Comparison of ENCODE assay signal across 8 mouse cellular contexts in genomic region chr9:21163086-21164050, GRCm38 (mm10). TPM values are rescaled to one million over a fixed set of nuclear protein-coding genes. Genes with fewer than 3 reads are reported as not detected.
DNase-seq lines count a peak whose midpoint lies in the region; ATAC-seq and TF ChIP-seq lines count a peak whose summit lies in the region.

No protein-coding gene starts in this region.

- peak; percentile 39 for DNase-seq in hindbrain, postnatal 0 days (ENCODE audit: low spot score)
- DNase-seq in hindbrain, embryonic 11.5 days (ENCODE audit: low spot score), result no peak
- DNase-seq in brain, adult 2 months (ENCODE audit: low read depth, low spot score), result peak; percentile 63
- no peak for DNase-seq in liver, embryonic 13.5 days
- no peak for DNase-seq in adrenal gland, postnatal 10 days
- DNase-seq in cerebellum, adult 9-11 months, result no peak

- H3K4me2 ChIP-seq in hindbrain, postnatal 0 days (ENCODE audit: low read depth, low read length), result peak overlapping the region; percentile 36; the same call in 1 of the 2 replicates
- no peak overlapping the region for H3K4me2 ChIP-seq in hindbrain, embryonic 11.5 days (replicated peaks; ENCODE audit: low read depth, low read length)
- peak overlapping the region; percentile 39; the same call in 1 of the 2 replicates for H3K4me2 ChIP-seq in liver, embryonic 13.5 days

- no peak overlapping the region for H3K9ac ChIP-seq in hindbrain, postnatal 0 days (replicated peaks; ENCODE audit: low read length)
- no peak overlapping the region for H3K9ac ChIP-seq in hindbrain, embryonic 11.5 days (ENCODE audit: low read depth, low read length)
- no peak overlapping the region for H3K9ac ChIP-seq in liver, embryonic 13.5 days

- WGBS in hindbrain, postnatal 0 days, result 39% methylated on average over 11 of the region's 11 CpGs
- WGBS in hindbrain, embryonic 11.5 days, result 33% methylated on average over 11 of the region's 11 CpGs
- 38% methylated on average over 11 of the region's 11 CpGs for WGBS in liver, embryonic 13.5 days (ENCODE audit: insufficient replicate concordance)

- H3K9me3 ChIP-seq in hindbrain, postnatal 0 days (ENCODE audit: low read length), result no peaks in the 10 kb centered on the region
- H3K9me3 ChIP-seq in hindbrain, embryonic 11.5 days (ENCODE audit: control insufficient read depth, low read length), result no peaks in the 10 kb centered on the region
- no peaks in the 10 kb centered on the region for H3K9me3 ChIP-seq in E14TG2a.4 (ENCODE audit: low read length)
- H3K9me3 ChIP-seq in liver, embryonic 13.5 days (replicated peaks), result no peaks in the 10 kb centered on the region

- H3K4me1 ChIP-seq in hindbrain, postnatal 0 days (ENCODE audit: insufficient read depth, low read length), result peaks cover 5% of the 10 kb centered on the region; the same call in 1 of the 2 replicates
- peaks cover 16% of the 10 kb centered on the region; the same call in 1 of the 2 replicates for H3K4me1 ChIP-seq in hindbrain, embryonic 11.5 days (replicated peaks; ENCODE audit: control insufficient read depth, insufficient read depth, low read length)
- H3K4me1 ChIP-seq in E14TG2a.4 (replicated peaks; ENCODE audit: low read depth, low read length), result peaks cover 53% of the 10 kb centered on the region
- H3K4me1 ChIP-seq in liver, embryonic 13.5 days (replicated peaks), result peaks cover 67% of the 10 kb centered on the region

- H3K27ac ChIP-seq in hindbrain, postnatal 0 days, result no peak overlapping the region
- H3K27ac ChIP-seq in hindbrain, embryonic 11.5 days (ENCODE audit: low read depth, low read length), result no peak overlapping the region
- no peak overlapping the region for H3K27ac ChIP-seq in liver, embryonic 13.5 days

- H3K4me3 ChIP-seq in hindbrain, postnatal 0 days (ENCODE audit: low read length), result peak overlapping the region; percentile 17; the same call in 1 of the 2 replicates
- no peak overlapping the region for H3K4me3 ChIP-seq in hindbrain, embryonic 11.5 days (ENCODE audit: low read depth, low read length)
- peak overlapping the region; percentile 64 for H3K4me3 ChIP-seq in E14TG2a.4 (replicated peaks; ENCODE audit: low read length)
- 0 out of 2 replicates have a peak overlapping the region, but pooled peaks have one; percentile 18 for H3K4me3 ChIP-seq in liver, embryonic 13.5 days (replicated peaks)

- TF ChIP-seq CTCF in hindbrain, postnatal 0 days (IDR thresholded peaks at IDR 0.05; ENCODE audit: low read depth), result no peak
- TF ChIP-seq CTCF in E14TG2a.4 (conservative IDR thresholded peaks at IDR 0.05; ENCODE audit: low read length), result no peak

- no peaks in the 10 kb centered on the region for H3K36me3 ChIP-seq in hindbrain, postnatal 0 days (ENCODE audit: insufficient read depth, low read length)
- no peaks in the 10 kb centered on the region for H3K36me3 ChIP-seq in hindbrain, embryonic 11.5 days (ENCODE audit: control insufficient read depth, insufficient read depth, low read length)
- no peaks in the 10 kb centered on the region for H3K36me3 ChIP-seq in E14TG2a.4 (ENCODE audit: insufficient read depth, low read length)
- H3K36me3 ChIP-seq in liver, embryonic 13.5 days, result no peaks in the 10 kb centered on the region

- no peak for ATAC-seq in hindbrain, postnatal 0 days
- no peak for ATAC-seq in hindbrain, embryonic 11.5 days (ENCODE audit: low FRiP score)
- no peak for ATAC-seq in liver, embryonic 13.5 days (ENCODE audit: low read depth)
- no peak for ATAC-seq in monocyte, adult 5-6 weeks (replicated peaks; ENCODE audit: insufficient number of reproducible peaks, low FRiP score, low TSS enrichment, poor library complexity, severe bottlenecking)

- peaks cover 32% of the 10 kb centered on the region for H3K27me3 ChIP-seq in hindbrain, postnatal 0 days (ENCODE audit: insufficient read depth, low read length)
- H3K27me3 ChIP-seq in hindbrain, embryonic 11.5 days (ENCODE audit: control insufficient read depth, insufficient read depth, low read length), result peaks cover 52% of the 10 kb centered on the region
- H3K27me3 ChIP-seq in E14TG2a.4 (ENCODE audit: insufficient read depth, low read length), result peaks cover 56% of the 10 kb centered on the region
- H3K27me3 ChIP-seq in liver, embryonic 13.5 days, result peaks cover 64% of the 10 kb centered on the region

RNA-seq across cellular contexts. Expression of gene Pde4a, which starts 2.1 kb away (rescaled TPM):
- total RNA-seq in hindbrain, postnatal 0 days (2014; rRNA removed), result 41.3 and 45.0 TPM in 2 replicates
- polyA plus RNA-seq in hindbrain, postnatal 0 days (2015; fragmentation: Nextera tagmentation; extraction: Ambion mirVana), result 46.4 and 47.7 TPM in 2 replicates
- polyA plus RNA-seq in hindbrain, embryonic 11.5 days (2014; fragmentation: Nextera tagmentation; extraction: Ambion mirVana), result 5.2 and 5.7 TPM in 2 replicates
- polyA plus RNA-seq in liver, embryonic 13.5 days (2015; fragmentation: Nextera tagmentation; extraction: Ambion mirVana), result 2.0 and 2.1 TPM in 2 replicates
- 10 to 100 TPM; 22.7 to 31.5 TPM for total RNA-seq in adrenal gland, postnatal 10 days (2021)
- total RNA-seq in monocyte, adult 5-6 weeks (2017), result 2.1 to 5.6 TPM (median 2.5 TPM) in 3 replicates

RNA-seq across cellular contexts. Expression of gene Cdc37, which starts 13.6 kb away (rescaled TPM):
- total RNA-seq in hindbrain, postnatal 0 days (2014; rRNA removed), result 20.1 and 21.4 TPM in 2 replicates
- polyA plus RNA-seq in hindbrain, postnatal 0 days (2015; fragmentation: Nextera tagmentation; extraction: Ambion mirVana), result 173 and 181 TPM in 2 replicates
- polyA plus RNA-seq in hindbrain, embryonic 11.5 days (2014; fragmentation: Nextera tagmentation; extraction: Ambion mirVana), result 306 and 307 TPM in 2 replicates
- polyA plus RNA-seq in liver, embryonic 13.5 days (2015; fragmentation: Nextera tagmentation; extraction: Ambion mirVana), result 170 and 200 TPM in 2 replicates
- 100 to 1,000 TPM; 155 to 160 TPM for total RNA-seq in adrenal gland, postnatal 10 days (2021)
- total RNA-seq in monocyte, adult 5-6 weeks (2017), result 174 to 287 TPM (median 193 TPM) in 3 replicates

RNA-seq across cellular contexts. Expression of gene Tyk2, which starts 32.3 kb away (rescaled TPM):
- total RNA-seq in hindbrain, postnatal 0 days (2014; rRNA removed), result 10.8 and 15.4 TPM in 2 replicates
- polyA plus RNA-seq in hindbrain, postnatal 0 days (2015; fragmentation: Nextera tagmentation; extraction: Ambion mirVana), result 5.7 and 6.2 TPM in 2 replicates
- polyA plus RNA-seq in hindbrain, embryonic 11.5 days (2014; fragmentation: Nextera tagmentation; extraction: Ambion mirVana), result 6.9 and 8.0 TPM in 2 replicates
- 6.2 and 7.2 TPM in 2 replicates for polyA plus RNA-seq in liver, embryonic 13.5 days (2015; fragmentation: Nextera tagmentation; extraction: Ambion mirVana)
- 10 to 100 TPM; 12.5 to 18.6 TPM for total RNA-seq in adrenal gland, postnatal 10 days (2021)
- 38.4 to 87.0 TPM (median 42.5 TPM) in 3 replicates for total RNA-seq in monocyte, adult 5-6 weeks (2017)

Comparison
In these comparisons a context has a peak if more than half of its experiments do, and no peak if none do; other contexts are left out.
1. DNase-seq: peak in hindbrain, postnatal 0 days (single experiment) and brain, adult 2 months (single experiment); none in hindbrain, embryonic 11.5 days (single experiment), liver, embryonic 13.5 days (single experiment), adrenal gland, postnatal 10 days (single experiment) and cerebellum, adult 9-11 months (single experiment).